Mouse (Mus musculus): ENCODE measurements around the gene Fhl1.

GRCm38 (mm10) chrX:56728507-56728906 is 3.1 kb upstream of the Fhl1 start:
- TF ChIP-seq CTCF (IDR thresholded peaks at IDR 0.05; ENCODE audit: borderline replicate concordance, control insufficient read depth, extremely low read depth, insufficient read depth, low read length, poor library complexity) (no peak), POLR2A (IDR thresholded peaks at IDR 0.05; ENCODE audit: control insufficient read depth, extremely low read depth, insufficient read depth, low read length, poor library complexity) (no peak)
